Mouse (Mus musculus) heart, embryonic 16.5 days (tissue): ENCODE results near the gene Borcs5. TPM values are rescaled to one million over a fixed set of nuclear protein-coding genes. Genes with fewer than 3 reads are reported as not detected.

Experiments
- ATAC-seq: fragments of 200-750 bp; cut with Nextera tagmentation; replicated peaks from 2 replicates; pipeline ENCODE4 v1.8.0; 2017; ENCODE audit warnings: moderate number of reproducible peaks; ENCODE audit not compliant: insufficient read depth, low FRiP score; ENCODE audit errors: extremely low read depth
- H3K27ac ChIP-seq: fragments of 300-500 bp; sonication (generic); 2 replicates; pipeline ENCODE4 v1.5.1; 2014; ENCODE audit warnings: mild to moderate bottlenecking, low read length, control low read depth, moderate library complexity
- H3K27me3 ChIP-seq: fragments of 300-500 bp; sonication (generic); 2 replicates; pipeline ENCODE4 v1.6.1; 2014; ENCODE audit warnings: low read length, mixed read lengths; ENCODE audit not compliant: control insufficient read depth, insufficient read depth
- H3K36me3 ChIP-seq: fragments of 300-500 bp; sonication (generic); 2 replicates; pipeline ENCODE4 v1.6.1; 2014; ENCODE audit not compliant: control insufficient read depth, insufficient read depth
- H3K4me1 ChIP-seq: fragments of 300-500 bp; sonication (generic); 2 replicates; pipeline ENCODE4 v1.6.1; 2014; ENCODE audit warnings: low read length, mixed read lengths; ENCODE audit not compliant: control insufficient read depth, insufficient read depth
- H3K4me2 ChIP-seq: fragments of 300-500 bp; sonication (generic); 2 replicates; pipeline ENCODE4 v1.6.1; 2014; ENCODE audit warnings: low read depth, mild to moderate bottlenecking, control low read depth, low read length
- H3K4me3 ChIP-seq: fragments of 300-500 bp; sonication (generic); 2 replicates; pipeline ENCODE4 v1.5.1; 2014; ENCODE audit warnings: mild to moderate bottlenecking, control low read depth, low read length
- H3K9ac ChIP-seq: fragments of 300-500 bp; sonication (generic); 2 replicates; pipeline ENCODE4 v1.6.1; 2014; ENCODE audit warnings: low read length, control low read depth
- H3K9me3 ChIP-seq: fragments of 300-500 bp; sonication (generic); replicated peaks from 2 replicates; pipeline ENCODE4 v1.6.1; 2016; ENCODE audit warnings: low read length; ENCODE audit not compliant: control insufficient read depth
- whole genome bisulfite sequencing: fragments of 180-500 bp; shearing (Covaris S2); extraction: QIAGEN DNeasy Blood & Tissue Kit; methylation state at CpG from one replicate; pipeline ENCODE4 v1.1.7; 2014; 5-methylcytosine and 5-hydroxymethylcytosine counted together
- polyA plus RNA-seq: library from polyadenylated mRNA; unstranded; fragments of >200 nt; fragmentation: Nextera tagmentation; extraction: Ambion mirVana; gene quantifications from 2 replicates; pipeline ENCODE4 v1.2.1, GENCODE M21; 2015

The Borcs5 gene
- polyA plus RNA-seq, 1 experiment from 2014 or later: 17.5 TPM

- peaks cover 14% of the 10 kb centered on the region for H3K4me1 ChIP-seq
Observed at GRCm38 (mm10) chr6:134713321-134713720, 74.0 kb downstream of the Borcs5 start.

GRCm38 (mm10) chr6:134713897-134714296 is 74.6 kb downstream of the Borcs5 start:
- 84% methylated on average over 1 of the region's 1 CpGs for WGBS
- no peak overlapping the region for H3K4me2 ChIP-seq
- no peak overlapping the region for H3K27ac ChIP-seq
- peaks cover 14% of the 10 kb centered on the region for H3K4me1 ChIP-seq
- no peaks in the 10 kb centered on the region for H3K27me3 ChIP-seq
- H3K4me3 ChIP-seq: no peak overlapping the region
- no peak for ATAC-seq
- H3K9ac ChIP-seq: no peak overlapping the region
- H3K9me3 ChIP-seq: no peaks in the 10 kb centered on the region
- H3K36me3 ChIP-seq: peaks cover 17% of the 10 kb centered on the region

More at GRCm38 (mm10) chr6:134713321-134713720, 74.0 kb downstream of the Borcs5 start:
- Histone ChIP-seq H3K27ac (no peak overlapping the region), H3K4me2 (no peak overlapping the region), H3K9ac (no peak overlapping the region), H3K36me3 (peaks cover 16% of the 10 kb centered on the region), H3K9me3 (no peaks in the 10 kb centered on the region), H3K27me3 (no peaks in the 10 kb centered on the region), H3K4me3 (no peak overlapping the region)
- ATAC-seq: no peak
- WGBS: 44% methylated on average over 3 of the region's 3 CpGs

GRCm38 (mm10) chr6:134716168-134716587 is 76.9 kb downstream of the Borcs5 start:
- H3K9ac ChIP-seq: no peak overlapping the region
- peaks cover 28% of the 10 kb centered on the region for H3K36me3 ChIP-seq
- H3K9me3 ChIP-seq: no peaks in the 10 kb centered on the region
- 30% methylated on average over 6 of the region's 6 CpGs for WGBS
- H3K27ac ChIP-seq: 0 out of 2 replicates have a peak overlapping the region, but pooled peaks have one; percentile 47
- no peak overlapping the region for H3K4me2 ChIP-seq
- peak; percentile 58; the same call in 1 of the 2 replicates for ATAC-seq
- H3K27me3 ChIP-seq: no peaks in the 10 kb centered on the region
- H3K4me3 ChIP-seq: no peak overlapping the region
- peaks cover 9% of the 10 kb centered on the region for H3K4me1 ChIP-seq

GRCm38 (mm10) chr6:134717886-134718667 is 78.8 kb downstream of the Borcs5 start:
- Histone ChIP-seq H3K9ac (no peak overlapping the region), H3K36me3 (peaks cover 28% of the 10 kb centered on the region), H3K4me3 (no peak overlapping the region), H3K27ac (no peak overlapping the region), H3K4me2 (no peak overlapping the region), H3K9me3 (no peaks in the 10 kb centered on the region), H3K27me3 (no peaks in the 10 kb centered on the region), H3K4me1 (peaks cover 9% of the 10 kb centered on the region)
- 72% methylated on average over 20 of the region's 20 CpGs for WGBS
- ATAC-seq: no peak

GRCm38 (mm10) chr6:134718668-134719065 is 79.4 kb downstream of the Borcs5 start:
- no peaks in the 10 kb centered on the region for H3K27me3 ChIP-seq
- no peak overlapping the region for H3K4me3 ChIP-seq
- no peaks in the 10 kb centered on the region for H3K9me3 ChIP-seq
- H3K36me3 ChIP-seq: peaks cover 31% of the 10 kb centered on the region
- H3K4me1 ChIP-seq: peaks cover 9% of the 10 kb centered on the region
- no peak overlapping the region for H3K4me2 ChIP-seq
- no peak for ATAC-seq
- 88% methylated on average over 11 of the region's 11 CpGs for WGBS
- H3K9ac ChIP-seq: no peak overlapping the region
- H3K27ac ChIP-seq: no peak overlapping the region

GRCm38 (mm10) chr6:134719156-134719555 is 79.8 kb downstream of the Borcs5 start:
- no peak overlapping the region for H3K27ac ChIP-seq
- no peak overlapping the region for H3K9ac ChIP-seq
- H3K36me3 ChIP-seq: peaks cover 34% of the 10 kb centered on the region
- H3K4me3 ChIP-seq: no peak overlapping the region
- no peak overlapping the region for H3K4me2 ChIP-seq
- 81% methylated on average over 5 of the region's 5 CpGs for WGBS
- H3K4me1 ChIP-seq: peaks cover 9% of the 10 kb centered on the region
- no peaks in the 10 kb centered on the region for H3K9me3 ChIP-seq
- no peak for ATAC-seq
- H3K27me3 ChIP-seq: no peaks in the 10 kb centered on the region

GRCm38 (mm10) chr6:134720150-134720549 is 80.8 kb downstream of the Borcs5 start:
- no peaks in the 10 kb centered on the region for H3K9me3 ChIP-seq
- ATAC-seq: no peak
- H3K27me3 ChIP-seq: no peaks in the 10 kb centered on the region
- H3K4me3 ChIP-seq: no peak overlapping the region
- H3K36me3 ChIP-seq: peaks cover 37% of the 10 kb centered on the region
- 64% methylated on average over 5 of the region's 5 CpGs for WGBS
- H3K9ac ChIP-seq: no peak overlapping the region
- no peak overlapping the region for H3K27ac ChIP-seq
- H3K4me1 ChIP-seq: peaks cover 9% of the 10 kb centered on the region
- no peak overlapping the region for H3K4me2 ChIP-seq

- Histone ChIP-seq H3K4me1 (peaks cover under 1% of the 10 kb centered on the region; the same call in 1 of the 2 replicates), H3K27ac (no peak overlapping the region), H3K9ac (no peak overlapping the region), H3K4me2 (no peak overlapping the region), H3K27me3 (no peaks in the 10 kb centered on the region), H3K36me3 (peaks cover 38% of the 10 kb centered on the region), H3K9me3 (no peaks in the 10 kb centered on the region), H3K4me3 (no peak overlapping the region)
- 77% methylated on average over 6 of the region's 6 CpGs for WGBS
- no peak for ATAC-seq
Observed at GRCm38 (mm10) chr6:134721729-134722269, 82.5 kb downstream of the Borcs5 start.

GRCm38 (mm10) chr6:134722906-134723305 is 83.6 kb downstream of the Borcs5 start:
- no peak overlapping the region for H3K9ac ChIP-seq
- WGBS: 88% methylated on average over 8 of the region's 8 CpGs
- H3K27me3 ChIP-seq: no peaks in the 10 kb centered on the region
- no peak overlapping the region for H3K4me2 ChIP-seq
- no peak for ATAC-seq
- no peak overlapping the region for H3K27ac ChIP-seq
- H3K36me3 ChIP-seq: peaks cover 29% of the 10 kb centered on the region
- H3K9me3 ChIP-seq: no peaks in the 10 kb centered on the region
- H3K4me3 ChIP-seq: no peak overlapping the region
- no peaks in the 10 kb centered on the region for H3K4me1 ChIP-seq
